Mouse (Mus musculus) stomach, postnatal 0 days (tissue): ENCODE results near the gene Gm17304.

Experiments
- CTCF ChIP-seq: IDR thresholded peaks from 2 replicates; pipeline ENCODE4 v1.5.1; 2016; ENCODE audit warnings: antibody characterized with exemption, low read depth, mild to moderate bottlenecking, moderate library complexity
- EP300 ChIP-seq: optimal IDR thresholded peaks from 2 replicates; pipeline ENCODE3; 2016; ENCODE audit warnings: antibody characterized with exemption

- no peak for TF ChIP-seq CTCF
- TF ChIP-seq EP300: no peak
These were observed 6.1 kb downstream of the Gm17304 start for GRCm38 (mm10) chr5:106615006-106615405.
